Mouse (Mus musculus): ENCODE results near the gene Lrp4.

Gene Lrp4

DNA sequence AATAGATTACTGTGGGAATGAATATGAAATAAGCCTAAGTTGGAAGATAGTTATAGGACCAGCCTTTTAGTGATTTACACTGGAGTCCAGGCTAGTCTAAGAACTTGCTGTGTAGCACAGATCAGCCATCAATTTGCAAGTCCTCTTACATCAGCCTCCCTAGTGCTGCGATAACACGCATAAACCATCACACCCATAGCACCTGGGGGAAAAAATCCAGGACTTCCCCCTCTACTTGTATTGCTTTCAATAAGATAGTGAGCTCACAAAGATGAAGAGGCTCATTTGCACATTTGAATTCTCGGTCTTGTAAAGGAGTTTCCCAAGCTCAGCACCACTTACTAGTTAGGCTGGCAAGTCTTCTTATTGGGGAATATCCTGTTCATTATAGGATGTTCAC lies 2.9 kb upstream of the Lrp4 start:
- no peak for DNase-seq

DNA sequence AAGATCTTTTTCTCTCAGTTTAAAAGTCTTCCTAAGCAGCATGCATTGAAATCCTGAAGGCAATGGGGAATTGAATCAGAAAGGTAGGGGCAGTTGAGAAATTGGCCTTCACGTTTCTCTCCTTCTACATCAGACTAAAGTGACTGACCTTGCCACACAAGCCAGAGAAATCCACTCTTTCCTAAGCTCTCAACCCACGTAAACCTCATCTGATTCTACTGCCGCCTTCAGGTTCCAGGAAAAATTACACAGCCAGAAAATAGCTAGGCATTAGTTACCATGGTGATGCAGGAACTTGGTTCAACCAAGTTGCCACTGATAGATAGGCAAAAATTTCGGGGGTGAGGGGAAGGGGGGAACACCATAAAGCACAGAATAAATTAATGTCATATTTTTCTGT lies 1.5 kb upstream of the Lrp4 start:
- DNase-seq, result peak; percentile 22 to 49

DNA sequence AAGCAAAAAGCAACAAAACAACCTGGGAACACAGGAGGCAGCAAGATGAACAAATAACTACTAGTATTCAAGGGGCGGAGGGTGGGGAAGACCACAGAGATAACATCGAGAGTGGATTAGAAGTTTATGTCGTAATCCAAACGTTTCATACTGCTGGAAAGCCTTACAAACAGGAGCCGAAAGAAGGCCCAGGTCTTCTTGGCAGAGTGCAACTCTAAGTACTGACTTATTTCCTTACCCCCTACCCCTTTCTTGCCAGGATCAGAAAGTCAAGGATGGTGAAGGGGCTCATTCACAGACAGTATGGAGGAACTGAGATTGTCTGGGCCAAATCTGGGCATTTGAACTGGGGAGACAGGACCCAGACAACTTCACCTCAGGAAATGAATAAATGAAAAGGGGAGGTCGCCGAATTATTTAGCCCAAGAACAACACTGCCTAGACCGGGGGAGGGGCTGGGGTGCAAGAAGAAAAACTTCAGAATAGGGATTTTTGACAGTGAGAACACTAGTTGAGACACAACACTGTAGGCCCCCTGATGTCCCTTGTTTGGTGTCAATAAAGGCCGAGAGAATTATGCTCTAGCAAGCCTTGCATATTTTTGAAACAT lies 715 bp upstream of the Lrp4 start:
- DNase-seq, result no peak

DNA sequence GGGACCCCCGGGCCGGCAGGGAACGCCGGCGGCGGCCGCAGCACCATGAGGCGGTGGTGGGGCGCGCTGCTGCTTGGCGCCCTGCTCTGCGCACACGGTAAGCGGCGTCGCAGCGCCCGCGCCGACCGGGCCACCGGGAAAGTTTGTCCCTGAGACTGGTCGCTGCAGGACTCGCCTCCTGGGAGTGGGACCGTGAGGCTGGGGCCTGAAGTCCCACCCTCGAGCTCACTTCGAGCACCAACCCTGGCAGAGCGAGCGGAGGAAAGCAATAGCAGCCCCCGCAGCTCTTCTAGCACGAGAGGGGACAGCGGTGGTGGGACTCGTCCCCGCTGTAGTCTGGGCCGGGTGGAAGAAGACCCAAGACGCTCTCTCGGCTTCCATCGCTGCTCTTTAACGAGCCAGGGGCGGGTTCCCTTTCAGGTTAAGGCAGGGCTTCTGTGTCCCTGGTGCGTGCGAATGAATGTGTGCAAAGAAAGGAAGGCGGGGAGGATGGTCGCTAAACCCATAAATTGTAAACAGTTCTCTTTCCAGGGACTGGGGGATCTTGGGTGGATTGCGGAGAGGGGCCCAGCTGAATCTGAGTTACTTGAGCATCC lies 443 bp downstream of the Lrp4 start:
- peak in 1 of 2 experiments; percentile 11 for DNase-seq

DNA sequence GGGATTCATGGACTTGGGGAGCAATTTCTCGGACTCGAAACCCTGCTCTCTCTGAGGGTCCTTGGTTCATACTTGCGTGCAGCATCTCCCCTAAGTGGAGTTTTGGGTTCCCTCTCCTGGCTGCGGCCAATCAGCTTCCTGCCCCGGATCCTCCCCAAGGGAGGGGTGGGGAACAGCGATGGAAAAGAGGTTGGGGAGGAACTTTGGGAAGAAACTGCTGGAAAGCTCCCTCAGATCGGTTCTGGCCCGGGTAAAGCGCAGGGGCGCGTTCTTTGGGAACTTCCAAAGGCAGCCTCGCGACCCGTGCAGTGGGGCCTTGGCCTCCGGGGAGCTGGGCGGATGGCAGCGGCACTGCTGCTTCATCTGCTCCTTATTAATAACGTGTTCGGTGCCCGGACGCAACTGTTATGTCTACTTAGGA lies 951 bp downstream of the Lrp4 start:
- peak in 1 of 2 experiments; percentile 18 for DNase-seq

DNA sequence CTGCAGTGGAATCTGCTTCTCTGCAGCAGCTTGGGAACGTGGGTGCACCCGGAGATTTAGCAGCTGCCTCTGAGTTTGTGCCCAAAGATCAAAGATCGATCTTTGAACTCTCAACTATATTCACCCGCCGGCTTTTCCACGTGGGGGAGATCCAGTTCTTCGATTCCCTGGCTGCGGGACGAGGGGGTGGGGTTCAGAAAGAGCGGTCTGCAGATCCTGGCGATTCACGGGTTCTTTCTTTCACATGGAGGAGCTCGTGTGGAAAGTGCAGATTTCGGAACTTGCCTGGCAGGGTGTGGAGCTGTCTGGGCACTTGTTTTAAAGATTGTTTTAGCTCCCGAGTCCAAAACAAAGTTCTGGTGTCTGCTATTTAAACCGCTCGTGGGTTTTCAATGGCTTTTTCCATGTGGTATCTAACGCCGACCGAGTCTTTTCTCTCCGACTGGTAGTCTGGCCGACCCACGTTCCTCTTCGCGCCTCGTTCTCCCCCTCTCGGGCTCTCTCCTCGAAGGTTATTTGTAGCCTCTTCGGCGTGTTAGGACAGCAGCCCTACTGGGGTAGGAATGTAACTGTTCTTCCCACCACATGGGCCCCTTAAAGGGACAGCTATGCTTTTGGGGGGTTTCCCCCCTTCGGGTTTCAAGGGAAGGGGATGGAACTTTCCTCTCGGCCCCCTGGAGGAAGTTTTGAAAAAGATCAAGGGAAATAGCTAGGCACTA lies 1.5 kb downstream of the Lrp4 start:
- no peak for DNase-seq

DNA sequence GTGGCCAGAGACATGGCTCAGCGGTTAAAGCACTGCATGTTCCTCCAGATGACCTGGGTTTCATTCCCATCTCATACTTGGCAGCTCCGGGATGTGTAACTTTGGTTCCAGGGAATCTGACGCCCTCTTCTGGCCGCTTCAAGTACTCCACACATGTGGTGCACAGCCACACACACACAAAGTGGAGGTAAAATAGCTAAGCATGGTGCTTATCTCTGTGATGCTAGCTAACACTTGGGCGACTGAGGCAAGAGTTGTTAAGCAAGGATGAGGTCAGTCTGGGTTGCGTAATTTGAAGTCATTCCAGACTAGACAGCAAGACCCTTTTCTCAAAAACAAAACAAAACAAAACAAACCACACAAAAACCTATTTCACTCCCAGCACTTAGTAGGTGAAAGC lies 2.8 kb downstream of the Lrp4 start:
- no peak for DNase-seq

DNA sequence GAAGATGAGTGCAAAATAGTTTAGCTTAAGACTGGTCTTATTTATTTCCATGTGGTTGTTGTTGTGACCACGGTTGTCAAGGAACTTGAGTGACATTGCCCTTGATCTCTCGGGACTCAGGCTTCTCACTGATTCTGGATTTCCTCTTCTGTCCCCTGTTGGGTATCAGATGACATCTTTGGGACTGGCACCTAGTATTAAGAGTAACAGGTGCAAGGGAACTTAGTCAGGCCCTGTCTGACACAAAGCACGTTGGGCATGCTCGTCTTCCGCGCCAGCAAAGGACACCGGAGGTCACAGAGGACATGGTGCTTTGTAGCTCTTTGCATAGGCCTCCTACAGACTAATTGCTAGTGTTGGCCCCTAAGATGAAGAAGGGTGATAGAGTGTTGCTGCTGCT lies 3.5 kb downstream of the Lrp4 start:
- DNase-seq, result no peak

DNA sequence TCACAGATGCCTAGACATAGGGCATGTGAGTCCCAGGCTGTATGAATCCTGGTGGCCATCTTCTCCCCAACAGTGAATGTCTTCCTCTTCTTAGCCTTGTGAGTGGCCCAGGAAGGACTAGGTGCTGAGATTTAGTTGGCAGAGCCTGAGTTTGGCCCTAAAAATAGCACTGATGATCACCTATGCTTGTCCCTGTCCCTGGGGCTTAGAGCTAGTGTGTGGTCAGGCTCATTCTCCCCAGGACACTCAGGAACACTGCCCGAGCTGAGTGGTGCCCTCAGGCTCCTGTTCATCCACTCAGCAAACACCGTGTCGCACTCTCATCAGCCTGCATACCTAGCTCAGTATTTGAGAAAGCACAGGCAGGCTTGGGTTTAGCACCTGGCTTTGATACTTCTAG lies 4.0 kb downstream of the Lrp4 start:
- no peak for DNase-seq

DNA sequence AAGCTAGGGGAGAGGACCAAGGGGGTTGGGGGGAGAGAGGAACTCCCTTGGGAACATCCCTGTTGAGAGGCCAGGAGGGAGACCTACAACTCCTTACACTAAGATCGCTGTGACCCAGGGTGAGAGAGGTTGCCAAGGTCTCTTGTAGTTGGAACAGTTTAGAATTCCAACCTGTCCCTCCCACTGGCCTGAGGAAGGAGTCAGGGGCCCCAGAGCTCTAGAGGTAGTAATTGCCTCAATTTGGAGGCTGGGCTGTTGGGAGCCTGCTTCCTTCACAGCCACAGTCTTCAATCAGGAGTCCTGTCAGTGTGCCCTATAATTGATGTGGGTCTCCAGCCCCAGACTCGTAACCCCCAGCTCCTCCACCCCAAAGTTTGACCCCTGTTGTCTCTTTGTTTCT lies 4.9 kb downstream of the Lrp4 start:
- DNase-seq, result no peak

DNA sequence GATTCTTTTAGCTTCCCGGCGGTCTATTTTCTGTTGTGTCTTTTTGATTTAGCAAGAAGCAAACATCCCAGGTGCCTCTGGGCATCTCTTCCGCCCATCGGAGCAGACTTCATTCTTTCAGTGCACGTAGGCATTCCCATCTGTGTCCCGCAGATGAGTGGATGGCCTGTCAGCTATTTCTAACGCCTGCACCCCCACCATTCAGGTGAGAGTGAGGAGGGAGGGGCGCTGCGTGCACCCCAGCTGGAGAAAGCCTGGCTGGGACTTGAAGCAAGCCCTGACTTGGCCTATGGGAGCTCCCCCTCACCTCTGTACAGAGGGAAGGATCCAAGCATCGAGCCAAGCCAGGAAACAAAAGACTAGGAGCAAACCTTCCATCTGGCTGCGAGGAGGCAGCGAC lies 5.4 kb downstream of the Lrp4 start:
- no peak for DNase-seq

DNA sequence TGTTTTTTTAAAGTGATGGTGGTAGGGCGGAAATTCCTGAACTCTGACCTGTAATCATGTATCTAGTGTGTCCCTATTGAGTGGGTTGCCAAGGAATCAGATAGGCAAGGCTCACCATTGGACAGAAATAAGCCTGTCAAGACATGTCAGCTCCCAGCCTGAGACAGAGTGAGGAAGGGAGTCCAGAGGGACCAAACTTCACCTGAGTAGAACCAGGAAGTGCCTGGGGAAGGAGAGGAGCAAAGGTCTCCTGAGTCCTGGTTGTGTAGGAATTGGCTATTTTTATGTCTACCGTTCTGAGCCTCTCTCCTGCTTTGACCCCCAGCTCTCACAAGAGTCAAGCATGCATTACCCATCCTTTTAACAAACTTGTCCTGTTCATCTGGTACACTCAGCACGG lies 8.6 kb downstream of the Lrp4 start:
- DNase-seq, result no peak

DNA sequence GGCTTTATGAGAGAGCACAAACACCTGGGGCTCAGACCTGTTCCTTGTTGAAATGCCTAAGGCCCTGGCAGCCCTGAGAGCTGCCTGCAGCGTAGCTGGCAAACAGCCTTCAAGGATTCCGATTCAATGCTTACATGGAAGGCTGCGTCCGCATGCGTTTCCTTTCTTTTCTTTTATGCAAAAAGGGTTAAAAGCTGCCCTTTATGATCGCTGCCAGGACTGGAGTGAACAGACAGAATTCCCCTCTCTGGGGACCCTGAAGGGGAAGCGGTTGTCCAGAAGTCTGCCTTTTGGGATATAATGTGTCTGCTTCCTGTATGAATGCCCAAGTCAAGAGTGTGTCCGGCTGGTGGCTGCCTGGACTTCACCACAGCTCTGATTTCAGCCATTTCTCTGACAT lies 10.3 kb downstream of the Lrp4 start:
- DNase-seq, result peak in 1 of 2 experiments; percentile 42

DNA sequence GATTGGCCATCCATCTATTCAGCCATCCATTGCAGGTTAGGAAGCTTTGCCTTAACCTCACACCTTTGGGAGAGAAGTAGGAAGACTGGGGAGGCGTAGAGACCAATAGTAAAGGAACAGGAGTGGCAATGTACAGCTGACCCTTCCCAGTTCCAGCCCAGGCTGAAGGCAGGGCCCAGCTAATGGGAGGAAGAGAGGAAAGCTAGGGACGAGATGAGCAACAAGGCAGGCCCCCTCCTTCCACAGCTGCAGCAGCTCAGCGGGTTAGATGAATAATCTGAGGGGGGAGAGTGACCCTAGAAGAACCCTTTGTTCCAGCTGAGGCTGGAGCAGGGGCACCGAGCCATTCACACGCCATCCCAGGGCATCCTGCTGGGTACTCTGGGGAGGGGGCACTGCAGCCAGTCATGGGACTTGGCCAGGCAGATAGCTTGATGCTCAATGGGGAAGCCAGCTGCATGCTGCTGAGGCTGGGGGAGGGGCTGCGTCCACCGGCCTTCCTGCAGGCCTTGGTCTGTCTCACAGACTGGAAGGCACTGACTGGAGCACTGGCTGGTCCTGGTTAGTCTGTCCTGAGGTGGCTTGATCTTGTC lies 12.8 kb downstream of the Lrp4 start:
- DNase-seq, result no peak

DNA sequence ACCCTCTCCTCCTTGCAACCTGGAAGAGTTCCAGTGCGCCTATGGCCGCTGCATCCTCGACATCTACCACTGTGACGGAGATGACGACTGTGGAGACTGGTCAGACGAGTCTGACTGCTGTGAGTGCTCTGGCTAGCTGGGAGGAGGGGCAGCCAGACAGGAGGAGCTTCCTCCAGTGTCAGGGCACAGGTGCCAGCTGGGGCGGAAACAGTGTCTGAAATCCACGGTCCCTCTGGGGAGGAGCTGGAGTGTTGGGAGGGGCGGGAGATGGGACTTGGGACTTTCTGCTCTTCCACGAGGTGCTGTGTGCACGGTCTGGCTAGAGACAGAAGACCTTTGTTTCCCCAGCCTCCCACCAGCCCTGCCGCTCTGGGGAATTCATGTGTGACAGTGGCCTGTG lies 17.0 kb downstream of the Lrp4 start:
- no peak for DNase-seq

DNA sequence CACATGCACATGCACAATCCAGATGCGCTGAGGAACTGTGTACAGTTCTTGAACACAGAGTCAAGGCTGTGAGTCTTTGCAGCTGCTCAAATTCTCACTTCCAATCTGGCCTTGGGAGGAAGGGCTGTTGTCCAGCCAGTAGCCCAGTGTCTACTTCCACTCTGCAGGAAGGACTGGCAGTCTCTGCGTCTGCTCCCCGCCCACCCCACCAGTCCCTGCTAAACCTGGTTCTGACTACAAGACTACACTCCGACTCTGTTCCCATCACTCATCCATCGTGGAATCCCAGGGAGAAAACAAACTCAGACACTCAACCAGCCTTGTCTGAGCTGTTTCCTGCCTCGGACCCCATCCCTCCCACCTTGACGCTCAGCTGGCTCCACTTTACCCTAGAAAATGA lies 18.5 kb downstream of the Lrp4 start:
- no peak for DNase-seq

DNA sequence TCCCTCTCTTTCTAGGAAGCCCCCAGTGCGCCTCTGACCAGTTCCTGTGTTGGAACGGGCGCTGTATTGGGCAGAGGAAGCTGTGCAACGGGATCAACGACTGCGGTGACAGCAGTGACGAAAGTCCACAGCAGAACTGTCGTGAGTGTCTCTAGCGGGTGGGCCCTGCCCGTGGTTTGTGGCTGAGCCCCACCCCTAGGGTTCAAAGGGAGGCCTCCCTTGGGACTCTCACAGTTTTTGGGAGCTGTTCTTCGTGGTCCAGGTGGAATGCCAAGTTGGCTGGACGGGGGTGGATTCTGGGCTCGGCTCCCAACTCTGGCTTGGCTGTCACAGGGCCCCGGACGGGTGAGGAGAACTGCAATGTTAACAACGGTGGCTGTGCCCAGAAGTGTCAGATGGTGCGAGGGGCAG lies 18.9 kb downstream of the Lrp4 start:
- peak in 1 of 2 experiments; percentile 40 for DNase-seq

DNA sequence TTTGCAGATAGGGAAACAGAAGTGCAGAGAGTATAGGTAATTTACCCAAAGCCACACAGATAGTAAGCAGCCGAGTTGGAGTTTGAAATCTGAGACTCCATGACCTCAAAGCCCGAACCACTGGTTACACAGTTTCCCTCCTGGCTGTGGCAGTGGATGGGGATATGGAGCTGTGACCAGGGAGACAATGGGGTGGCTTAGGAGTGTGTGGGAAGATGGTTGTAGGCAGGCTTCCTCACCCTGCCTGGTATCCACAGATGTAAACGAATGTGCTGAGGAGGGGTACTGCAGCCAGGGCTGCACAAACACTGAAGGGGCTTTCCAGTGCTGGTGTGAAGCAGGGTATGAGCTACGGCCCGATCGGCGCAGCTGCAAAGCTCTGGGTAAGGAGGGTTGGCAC lies 19.5 kb downstream of the Lrp4 start:
- DNase-seq, result no peak

DNA sequence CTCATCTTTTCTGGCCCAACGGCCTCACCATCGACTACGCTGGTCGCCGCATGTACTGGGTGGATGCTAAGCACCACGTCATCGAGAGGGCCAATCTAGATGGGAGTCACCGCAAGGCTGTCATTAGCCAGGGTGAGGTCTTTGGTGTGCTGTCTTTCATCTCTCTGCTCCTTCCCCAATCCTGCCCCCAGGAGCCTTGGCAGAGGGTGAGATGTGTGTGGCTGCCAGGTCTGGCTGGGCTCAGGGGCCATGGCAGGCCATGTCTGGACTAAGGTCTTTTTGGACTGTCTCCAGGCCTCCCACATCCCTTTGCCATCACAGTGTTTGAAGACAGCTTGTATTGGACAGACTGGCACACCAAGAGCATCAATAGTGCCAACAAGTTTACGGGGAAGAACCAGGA lies 23.1 kb downstream of the Lrp4 start:
- DNase-seq, result peak; percentile 53 to 54

DNA sequence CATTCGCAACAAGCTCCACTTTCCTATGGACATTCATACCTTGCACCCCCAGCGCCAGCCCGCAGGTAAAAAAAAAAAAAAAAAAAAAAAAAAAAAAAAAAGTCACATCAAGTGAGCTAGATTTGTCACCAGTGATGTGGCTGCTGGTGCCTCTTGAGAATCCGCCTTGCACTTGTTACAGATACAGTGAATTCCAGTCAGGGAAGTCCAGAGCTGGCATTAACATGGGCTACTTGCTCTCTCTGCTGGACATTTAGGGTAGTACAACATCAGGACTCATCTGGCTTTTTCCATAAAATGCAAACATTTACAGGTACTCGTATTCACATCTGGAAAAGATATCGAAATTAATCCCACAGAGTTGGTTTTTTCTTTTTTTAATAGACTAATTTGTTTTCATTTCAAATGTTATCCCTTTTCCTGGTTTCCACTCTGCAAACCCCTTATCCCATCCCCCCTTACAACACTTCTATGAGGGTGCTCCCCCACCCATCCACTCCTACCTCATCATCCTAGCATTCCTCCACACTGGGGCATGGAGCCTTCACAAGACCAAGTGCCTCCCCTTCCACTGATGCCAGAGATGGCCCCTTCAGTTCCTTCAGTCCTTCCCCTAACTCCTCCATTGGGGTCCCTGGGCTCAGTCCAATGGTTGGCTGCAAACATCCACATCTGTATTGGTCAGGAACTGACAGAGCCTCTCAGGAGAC lies 23.6 kb downstream of the Lrp4 start:
- peak; percentile 53 to 72 for DNase-seq

DNA sequence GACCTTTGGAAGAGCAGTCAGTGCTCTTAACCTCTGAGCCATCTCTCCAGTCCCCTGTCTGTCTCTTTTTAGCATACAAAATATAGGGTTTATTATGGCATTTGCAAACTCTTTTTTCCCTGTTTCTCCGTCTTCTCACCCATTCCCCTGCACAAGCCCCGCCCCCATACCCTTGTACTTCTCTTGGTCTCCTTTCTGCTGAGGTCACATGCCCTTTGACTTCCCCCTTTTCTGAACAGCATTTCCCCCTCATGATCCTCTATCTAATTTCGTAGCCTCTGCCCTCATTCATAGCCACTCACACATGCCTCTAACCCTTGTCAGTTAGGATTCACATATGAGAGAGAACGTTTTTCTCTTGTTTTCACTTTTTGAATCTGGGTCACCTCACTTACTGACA lies 27.4 kb downstream of the Lrp4 start:
- DNase-seq, result no peak

DNA sequence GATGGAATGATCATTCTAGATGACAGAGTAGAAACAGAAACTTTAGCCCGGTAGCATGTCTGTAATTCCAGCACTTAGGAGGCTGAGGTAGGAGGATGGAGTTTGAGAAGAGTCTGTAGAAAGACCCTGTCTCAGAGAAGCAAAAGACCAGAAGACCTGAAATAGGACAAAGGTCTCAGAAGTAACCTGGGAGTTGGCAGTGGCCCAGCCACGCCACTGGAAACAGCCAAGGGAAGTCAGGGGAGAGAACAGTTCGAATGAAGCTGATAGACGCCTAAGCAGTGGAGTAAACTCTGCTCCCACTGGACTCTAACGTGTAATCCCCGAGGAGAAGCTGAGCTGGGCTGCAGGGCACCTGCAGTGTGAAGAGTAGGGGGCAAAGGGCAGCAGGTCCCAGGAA lies 27.9 kb downstream of the Lrp4 start:
- no peak for DNase-seq

DNA sequence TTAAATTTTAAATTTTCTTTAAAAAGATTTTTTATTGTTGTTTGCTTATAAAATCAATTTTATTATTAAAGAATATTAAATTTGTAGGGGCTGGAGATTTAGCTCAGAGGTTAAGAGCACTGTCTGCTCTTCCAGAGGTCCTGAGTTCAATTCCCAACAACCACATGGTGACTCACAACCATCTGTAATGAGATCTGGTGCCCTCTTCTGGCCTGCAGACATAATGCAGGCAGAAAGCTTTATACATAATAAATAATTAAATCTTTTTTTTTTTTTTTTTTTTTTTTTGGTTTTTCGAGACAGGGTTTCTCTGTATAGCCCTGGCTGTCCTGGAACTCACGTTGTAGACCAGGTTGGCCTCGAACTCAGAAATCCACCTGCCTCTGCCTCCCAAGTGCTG lies 30.0 kb downstream of the Lrp4 start:
- peak; percentile 44 to 49 for DNase-seq
